Mouse (Mus musculus) heart, adult 2 months (tissue): ENCODE data around the gene Gyg. TPM values are rescaled to one million over a fixed set of nuclear protein-coding genes. Genes with fewer than 3 reads are reported as not detected.

ENCODE experiments used
- DNase-seq, 2 experiments: peaks; one replicate each; pipeline ENCODE4 v3.0.0; 2021
- H3K27ac ChIP-seq: fragments of 200-600 bp; 2 replicates; pipeline ENCODE4 v1.8.1; 2022
- H3K27me3 ChIP-seq: fragments of 200-500 bp; 2 replicates; pipeline ENCODE4 v1.6.1; 2012; ENCODE audit warnings: mild to moderate bottlenecking, low read length, inconsistent platforms, mixed read lengths; ENCODE audit not compliant: control insufficient read depth, insufficient read depth
- H3K36me3 ChIP-seq: fragments of 200-500 bp; 2 replicates; pipeline ENCODE4 v1.6.1; 2012; ENCODE audit warnings: low read length, inconsistent platforms; ENCODE audit not compliant: control insufficient read depth, insufficient read depth
- H3K4me1 ChIP-seq: fragments of 200-500 bp; 2 replicates; pipeline ENCODE4 v1.6.1; 2011; ENCODE audit warnings: low read length; ENCODE audit not compliant: control insufficient read depth, insufficient read depth
- H3K4me3 ChIP-seq: fragments of 200-600 bp; 2 replicates; pipeline ENCODE4 v1.8.1; 2022
- H3K79me2 ChIP-seq: fragments of 200-500 bp; replicated peaks from 2 replicates; pipeline ENCODE4 v1.6.1; 2012; ENCODE audit warnings: mild to moderate bottlenecking, inconsistent platforms, low read length, moderate library complexity, mixed read lengths; ENCODE audit not compliant: control insufficient read depth, insufficient read depth
- H3K9ac ChIP-seq: fragments of 200-500 bp; 2 replicates; pipeline ENCODE4 v1.6.1; 2012; ENCODE audit warnings: low read depth, mild to moderate bottlenecking, control low read depth, inconsistent platforms, low read length, mixed read lengths
- CTCF ChIP-seq: fragments of 200-600 bp; IDR thresholded peaks from 2 replicates; pipeline ENCODE4 v1.8.1; 2022; ENCODE audit warnings: antibody characterized with exemption, mild to moderate bottlenecking, moderate library complexity
- EP300 ChIP-seq: fragments of 200-500 bp; IDR thresholded peaks from 2 replicates; pipeline ENCODE4 v1.6.1; 2011; ENCODE audit warnings: low read depth, low read length, control low read depth; ENCODE audit not compliant: insufficient read depth
- POLR2A ChIP-seq: fragments of 200-500 bp; IDR thresholded peaks from 2 replicates; pipeline ENCODE4 v1.6.1; 2011; ENCODE audit warnings: mild to moderate bottlenecking, low read depth, low read length, control low read depth; ENCODE audit not compliant: insufficient read depth
- WGBS: fragments of 180-500 bp; shearing (Covaris S2); methylation state at CpG from one replicate; pipeline ENCODE4 v1.1.7; 2018; 5-methylcytosine and 5-hydroxymethylcytosine counted together
- intact Hi-C: fragments of 180-260 bp; cut with DNase I; formaldehyde crosslinking; loops from one replicate; pipeline ENCODE4 v1.15.1; 2025
- polyA plus RNA-seq: library from polyadenylated mRNA; depleted of rRNA; stranded (reverse); fragments of >200 nt; gene quantifications from 2 replicates; pipeline ENCODE4 v1.2.3, GENCODE M21; 2012
- total RNA-seq, 2 experiments: library from RNA; stranded (reverse); gene quantifications; 2 replicates each; pipeline ENCODE4 v1.2.3; 2021

The Gyg gene
- total and polyA plus RNA-seq, 3 experiments: 114 to 161 (median 145) TPM

DNA sequence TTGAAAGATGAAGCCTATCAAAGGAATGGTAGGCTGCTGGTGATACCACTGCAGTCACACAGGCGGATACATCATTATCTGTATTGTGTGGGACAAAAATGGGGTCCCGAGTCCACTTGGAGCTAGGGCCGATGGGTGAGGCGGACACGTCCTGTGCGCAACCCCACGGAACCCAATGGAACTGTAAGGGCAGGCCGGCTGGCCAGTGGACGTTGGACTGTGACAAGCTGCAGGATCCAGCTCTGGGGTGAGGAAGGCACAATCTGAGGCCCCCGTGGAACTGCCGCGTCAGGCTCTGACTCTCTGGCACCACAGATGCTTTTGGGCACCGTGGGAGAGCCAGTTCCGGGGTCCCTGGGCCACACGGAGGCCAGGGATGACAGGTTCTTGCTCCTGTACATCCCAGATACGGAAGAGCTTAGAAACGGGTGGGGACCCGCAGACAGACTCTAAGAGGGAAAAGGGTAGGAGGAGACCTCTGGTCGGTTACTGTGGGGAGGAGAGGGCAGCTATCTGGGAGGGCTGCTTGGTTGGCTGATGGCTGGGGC is 36.0 kb downstream of the Gyg start:
- Histone ChIP-seq H3K36me3 (no peaks in the 10 kb centered on the region; the same call in 1 of the 2 replicates), H3K4me1 (no peaks in the 10 kb centered on the region), H3K27ac (no peak overlapping the region), H3K9ac (no peak overlapping the region), H3K79me2 (no peaks in the 10 kb centered on the region), H3K27me3 (no peaks in the 10 kb centered on the region), H3K4me3 (no peak overlapping the region)
- DNase-seq: no peak
- intact Hi-C loops: no loop called here
- TF ChIP-seq EP300: no peak
- TF ChIP-seq POLR2A: no peak
- TF ChIP-seq CTCF: no peak
- 82% methylated on average over 19 of the region's 19 CpGs for WGBS

DNA sequence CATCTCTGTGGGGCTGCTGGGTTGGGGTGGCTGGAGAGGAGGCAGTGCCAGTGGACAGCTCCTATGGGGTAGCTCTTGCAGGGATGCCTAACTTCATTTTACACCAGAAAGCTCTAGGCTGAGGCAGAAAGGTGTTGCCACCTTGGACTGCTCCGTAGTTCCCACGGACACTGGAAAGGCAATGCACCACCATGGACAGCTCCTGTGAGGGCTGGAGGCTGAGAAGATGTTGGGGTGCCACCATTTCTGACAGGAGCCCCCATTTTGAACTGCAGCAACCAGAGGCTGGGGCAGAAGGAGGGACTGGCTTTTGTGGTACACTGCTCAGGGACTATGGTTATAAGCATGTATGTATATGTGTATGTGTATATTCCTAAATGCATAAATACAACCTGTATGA is 43.2 kb downstream of the Gyg start:
- WGBS: 98% methylated on average over 2 of the region's 2 CpGs
- intact Hi-C loops: no loop called here

DNA sequence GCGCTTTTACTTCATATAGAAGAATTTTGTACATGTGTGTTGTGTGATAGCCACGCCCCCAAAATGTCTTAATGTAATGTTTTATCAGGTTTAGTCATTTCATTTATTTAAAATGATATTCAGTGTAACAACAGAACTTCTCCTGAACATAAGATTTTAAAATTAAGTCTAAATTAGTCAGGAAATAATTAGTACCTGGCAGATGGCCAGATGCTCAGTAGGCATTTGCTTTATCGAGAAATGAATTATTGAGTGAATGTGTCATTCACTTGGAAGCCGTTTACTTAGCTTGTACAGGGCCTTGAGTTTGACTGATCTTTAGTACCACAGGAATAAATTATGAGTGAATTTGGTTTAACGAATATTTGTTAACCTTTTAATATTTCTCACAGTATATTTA is 46.2 kb downstream of the Gyg start:
- Histone ChIP-seq H3K4me1 (peaks cover 2% of the 10 kb centered on the region; the same call in 1 of the 2 replicates), H3K9ac (no peak overlapping the region), H3K79me2 (no peaks in the 10 kb centered on the region), H3K27ac (no peak overlapping the region), H3K27me3 (no peaks in the 10 kb centered on the region), H3K4me3 (no peak overlapping the region), H3K36me3 (no peaks in the 10 kb centered on the region; the same call in none of the 2 replicates)
- TF ChIP-seq EP300 (no peak), POLR2A (no peak)
- intact Hi-C loops: no loop called here
- WGBS: 85% methylated on average over 5 of the region's 5 CpGs
- DNase-seq: no peak

More for the DNA sequence above, 43.2 kb downstream of the Gyg start:
- Histone ChIP-seq H3K27me3 (no peaks in the 10 kb centered on the region), H3K27ac (no peak overlapping the region), H3K4me3 (no peak overlapping the region), H3K79me2 (no peaks in the 10 kb centered on the region), H3K9ac (no peak overlapping the region), H3K36me3 (no peaks in the 10 kb centered on the region; the same call in 1 of the 2 replicates), H3K4me1 (no peaks in the 10 kb centered on the region)
- DNase-seq: no peak
- TF ChIP-seq CTCF: no peak
- no peak for TF ChIP-seq POLR2A
- TF ChIP-seq EP300: no peak

DNA sequence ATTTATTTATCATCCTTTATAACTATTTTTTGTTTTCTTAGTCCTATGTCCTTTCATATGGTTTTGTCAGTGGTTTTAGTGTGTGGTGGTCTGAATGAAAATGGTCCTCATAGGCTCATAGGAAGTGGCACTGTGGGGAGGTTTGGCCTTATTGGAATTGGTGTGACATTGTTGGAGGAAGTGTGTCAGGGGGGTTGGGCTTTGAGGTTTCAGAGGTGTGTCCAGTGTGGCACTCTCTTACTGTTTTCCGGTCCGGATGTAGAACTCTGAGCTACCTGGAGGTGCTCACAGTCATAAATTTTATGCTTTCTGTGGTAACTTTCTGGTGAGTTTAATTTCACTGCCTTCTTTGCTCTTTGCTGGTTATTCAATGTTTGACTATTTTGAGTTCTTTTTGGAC is 50.3 kb downstream of the Gyg start:
- no peak overlapping the region for H3K4me3 ChIP-seq
- no peaks in the 10 kb centered on the region for H3K79me2 ChIP-seq
- no peaks in the 10 kb centered on the region for H3K27me3 ChIP-seq
- no peak overlapping the region for H3K27ac ChIP-seq
- H3K36me3 ChIP-seq: no peaks in the 10 kb centered on the region; the same call in 1 of the 2 replicates
- 62% methylated on average over 2 of the region's 2 CpGs for WGBS
- peaks cover 2% of the 10 kb centered on the region; the same call in 1 of the 2 replicates for H3K4me1 ChIP-seq
- no peak for DNase-seq
- TF ChIP-seq CTCF (no peak), EP300 (no peak), POLR2A (no peak)
- no peak overlapping the region for H3K9ac ChIP-seq
- intact Hi-C loops: no loop called here

DNA sequence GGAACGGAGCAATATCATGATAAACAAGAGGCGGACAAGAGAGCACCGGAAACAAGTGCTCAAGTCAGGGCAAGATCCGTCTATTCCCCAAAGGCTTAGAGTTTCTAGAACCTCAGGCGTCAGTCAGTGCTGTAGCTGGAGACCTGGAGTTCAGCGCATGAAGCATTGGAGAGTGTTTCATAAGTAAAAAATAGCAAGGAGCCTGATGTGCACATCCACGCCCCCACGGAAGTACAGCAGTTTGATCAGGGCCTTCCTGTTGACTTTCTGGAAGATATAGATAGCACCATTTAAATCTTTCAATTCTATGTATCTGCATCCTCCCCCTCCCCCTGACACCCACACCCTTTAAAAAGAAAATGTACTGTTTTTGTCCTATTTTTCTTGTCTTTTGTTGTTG is 50.8 kb downstream of the Gyg start:
- no peaks in the 10 kb centered on the region; the same call in 1 of the 2 replicates for H3K36me3 ChIP-seq
- WGBS: 39% methylated on average over 8 of the region's 8 CpGs
- H3K79me2 ChIP-seq: no peaks in the 10 kb centered on the region
- no peak for DNase-seq
- H3K4me1 ChIP-seq: peaks cover 2% of the 10 kb centered on the region; the same call in 1 of the 2 replicates
- H3K4me3 ChIP-seq: no peak overlapping the region
- no peaks in the 10 kb centered on the region for H3K27me3 ChIP-seq
- intact Hi-C loops: no loop called here
- H3K9ac ChIP-seq: no peak overlapping the region
- no peak overlapping the region for H3K27ac ChIP-seq
- TF ChIP-seq EP300 (no peak), POLR2A (no peak), CTCF (no peak)

DNA sequence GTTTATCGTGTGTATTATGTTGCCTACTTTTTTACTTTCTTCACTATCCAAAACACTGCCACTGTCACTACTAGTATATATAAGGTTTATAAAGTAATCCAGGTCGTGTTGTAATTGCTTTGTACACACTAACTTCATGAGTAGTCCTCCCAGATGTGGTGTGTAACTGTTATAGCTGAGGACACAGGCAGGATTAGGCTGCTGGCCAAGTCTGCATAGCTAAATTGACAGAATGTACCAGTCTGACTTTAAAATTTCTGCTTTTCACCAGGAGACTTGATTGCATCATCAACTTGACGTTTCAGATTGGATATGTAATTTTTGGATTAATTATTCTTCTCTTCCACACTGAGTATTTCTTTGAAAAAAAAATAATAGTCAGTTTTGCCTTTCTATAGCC is 51.3 kb downstream of the Gyg start:
- intact Hi-C loops: no loop called here
- H3K4me1 ChIP-seq: peaks cover 2% of the 10 kb centered on the region; the same call in 1 of the 2 replicates
- no peaks in the 10 kb centered on the region for H3K79me2 ChIP-seq
- 53% methylated on average over 3 of the region's 3 CpGs for WGBS
- H3K27ac ChIP-seq: no peak overlapping the region
- no peaks in the 10 kb centered on the region; the same call in 1 of the 2 replicates for H3K36me3 ChIP-seq
- no peak overlapping the region for H3K9ac ChIP-seq
- no peaks in the 10 kb centered on the region for H3K27me3 ChIP-seq
- TF ChIP-seq EP300 (no peak), CTCF (no peak), POLR2A (no peak)
- no peak for DNase-seq
- H3K4me3 ChIP-seq: no peak overlapping the region
